Mouse (Mus musculus) forebrain, embryonic 10.5 days (tissue): Measurements from ENCODE around the gene Myh4. TPM values are rescaled to one million over a fixed set of nuclear protein-coding genes. Genes with fewer than 3 reads are reported as not detected.

Source experiments
- DNase-seq: peaks from one replicate; pipeline ENCODE4 v3.0.0-alpha.2; 2017; ENCODE audit warnings: low spot score; ENCODE audit errors: extremely low spot score
- H3K27ac ChIP-seq: fragments of 300-500 bp; sonication (generic); 2 replicates; pipeline ENCODE4 v1.5.1; 2016; ENCODE audit warnings: mild to moderate bottlenecking
- H3K27me3 ChIP-seq: fragments of 300-500 bp; sonication (generic); 2 replicates; pipeline ENCODE4 v1.6.1; 2016; ENCODE audit warnings: mild to moderate bottlenecking; ENCODE audit not compliant: poor library complexity, severe bottlenecking
- H3K36me3 ChIP-seq: fragments of 300-500 bp; sonication (generic); replicated peaks from 2 replicates; pipeline ENCODE4 v1.6.1; 2016; ENCODE audit warnings: mild to moderate bottlenecking, moderate library complexity
- H3K4me1 ChIP-seq: fragments of 300-500 bp; sonication (generic); 2 replicates; pipeline ENCODE4 v1.6.1; 2016
- H3K4me3 ChIP-seq: fragments of 300-500 bp; sonication (generic); 2 replicates; pipeline ENCODE4 v1.5.1; 2016; ENCODE audit warnings: mild to moderate bottlenecking, moderate library complexity
- H3K9me3 ChIP-seq: fragments of 300-500 bp; sonication (generic); 2 replicates; pipeline ENCODE4 v1.6.1; 2016; ENCODE audit warnings: mild to moderate bottlenecking, moderate library complexity
- WGBS: fragments of 180-500 bp; shearing (Covaris S2); methylation state at CpG from one replicate; pipeline ENCODE4 v1.1.7; 2016; 5-methylcytosine and 5-hydroxymethylcytosine counted together
- polyA plus RNA-seq: library from polyadenylated mRNA; unstranded; fragments of >200 nt; fragmentation: Nextera tagmentation; extraction: Ambion mirVana; gene quantifications from 2 replicates; pipeline ENCODE4 v1.2.1, GENCODE M21; 2016

The Myh4 gene
- polyA plus RNA-seq, 1 experiment from 2014 or later = not detected

- no peak for DNase-seq
- H3K4me1 ChIP-seq = no peaks in the 10 kb centered on the region
- 88% methylated on average over 9 of the region's 9 CpGs for WGBS
- H3K27me3 ChIP-seq = no peaks in the 10 kb centered on the region
- no peak overlapping the region for H3K4me3 ChIP-seq
- H3K36me3 ChIP-seq = no peaks in the 10 kb centered on the region
- no peak overlapping the region for H3K27ac ChIP-seq
- H3K9me3 ChIP-seq = no peaks in the 10 kb centered on the region
Observed at GRCm38 (mm10) chr11:67236799-67237198, 1.0 kb upstream of the Myh4 start.

GRCm38 (mm10) chr11:67241051-67241450 is 3.2 kb downstream of the Myh4 start:
- Histone ChIP-seq H3K9me3 (no peaks in the 10 kb centered on the region), H3K36me3 (no peaks in the 10 kb centered on the region), H3K4me1 (no peaks in the 10 kb centered on the region), H3K4me3 (no peak overlapping the region), H3K27ac (no peak overlapping the region), H3K27me3 (no peaks in the 10 kb centered on the region)
- 91% methylated on average over 6 of the region's 6 CpGs for WGBS
- no peak for DNase-seq

GRCm38 (mm10) chr11:67253691-67254090 is 15.9 kb downstream of the Myh4 start:
- DNase-seq = no peak
- WGBS = 93% methylated on average over 4 of the region's 4 CpGs
- Histone ChIP-seq H3K4me3 (no peak overlapping the region), H3K9me3 (no peaks in the 10 kb centered on the region), H3K27me3 (no peaks in the 10 kb centered on the region), H3K4me1 (no peaks in the 10 kb centered on the region), H3K36me3 (no peaks in the 10 kb centered on the region), H3K27ac (no peak overlapping the region)

- H3K4me1 ChIP-seq = no peaks in the 10 kb centered on the region
- 93% methylated on average over 7 of the region's 7 CpGs for WGBS
- no peaks in the 10 kb centered on the region for H3K36me3 ChIP-seq
- H3K4me3 ChIP-seq = no peak overlapping the region
- H3K27ac ChIP-seq = no peak overlapping the region
- H3K27me3 ChIP-seq = no peaks in the 10 kb centered on the region
- H3K9me3 ChIP-seq = no peaks in the 10 kb centered on the region
- no peak for DNase-seq
Observed at GRCm38 (mm10) chr11:67257048-67257447, 19.2 kb downstream of the Myh4 start.

- H3K27me3 ChIP-seq = no peaks in the 10 kb centered on the region
- no peaks in the 10 kb centered on the region for H3K4me1 ChIP-seq
- H3K36me3 ChIP-seq = no peaks in the 10 kb centered on the region
- H3K9me3 ChIP-seq = no peaks in the 10 kb centered on the region
- no peak overlapping the region for H3K4me3 ChIP-seq
- H3K27ac ChIP-seq = no peak overlapping the region
- no peak for DNase-seq
- WGBS = 87% methylated on average over 6 of the region's 6 CpGs
Observed at GRCm38 (mm10) chr11:67260956-67261355, 23.1 kb downstream of the Myh4 start.

- no peak within 1 kb of the TSS for H3K4me3 ChIP-seq
- DNase-seq = no peak
- WGBS = 93% methylated on average over 10 of the region's 10 CpGs
- H3K9me3 ChIP-seq = no peaks in the 10 kb centered on the region
- H3K27me3 ChIP-seq = no peaks in the 10 kb centered on the region
- no peak within 1 kb of the TSS for H3K27ac ChIP-seq
- H3K4me1 ChIP-seq = no peaks in the 10 kb centered on the region
- no peaks in the 10 kb centered on the region for H3K36me3 ChIP-seq
Observed at GRCm38 (mm10) chr11:67276601-67277174, 38.9 kb downstream of the Myh4 start, which contains the start of gene Myh8. Gene Myh8, plus strand, starts transcription at chr11:67277124.

- WGBS = 79% methylated on average over 1 of the region's 1 CpGs
- Histone ChIP-seq H3K4me3 (no peak overlapping the region), H3K27me3 (no peaks in the 10 kb centered on the region), H3K27ac (no peak overlapping the region), H3K9me3 (no peaks in the 10 kb centered on the region), H3K36me3 (no peaks in the 10 kb centered on the region), H3K4me1 (no peaks in the 10 kb centered on the region)
- no peak for DNase-seq
Observed at GRCm38 (mm10) chr11:67293440-67293839, 55.6 kb downstream of the Myh4 start.

Other genes starting within 250 kb of the Myh4 start
- gene Tmem220, start 212.9 kb upstream of the Myh4 start, polyA plus RNA-seq = 0.63 and 0.86 TPM in 2 replicates
- 28.5 TPM in 2 replicates for gene Adprm, start 185.4 kb upstream of the Myh4 start, polyA plus RNA-seq
- 21.1 and 22.9 TPM in 2 replicates for gene Sco1, start 185.4 kb upstream of the Myh4 start, polyA plus RNA-seq
- 0.28 and 0.37 TPM in 2 replicates for gene Myh3, start 159.7 kb upstream of the Myh4 start, polyA plus RNA-seq
- gene Myh2, start 67.0 kb upstream of the Myh4 start, polyA plus RNA-seq = not detected in 2 replicates
- not detected in 2 replicates for gene Myh1, start 38.0 kb upstream of the Myh4 start, polyA plus RNA-seq
- gene Myh8, start 39.1 kb downstream of the Myh4 start, polyA plus RNA-seq = not detected in 2 replicates
- not detected in 2 replicates for gene Myh13, start 83.6 kb downstream of the Myh4 start, polyA plus RNA-seq
- gene Gas7, start 217.4 kb downstream of the Myh4 start, polyA plus RNA-seq = 3.1 and 3.3 TPM in 2 replicates